Mouse (Mus musculus) liver, postnatal 0 days (tissue): ENCODE results near the gene Thap12. TPM values are rescaled to one million over a fixed set of nuclear protein-coding genes. Genes with fewer than 3 reads are reported as not detected.
A peak's percentile ranks its signal among the peaks of the same experiment; 100 is the strongest.

Experiments used
- ATAC-seq: fragments of 200-750 bp; cut with Nextera tagmentation; 2 replicates; pipeline ENCODE4 v1.8.0; 2017; ENCODE audit warnings: mild to moderate bottlenecking, moderate library complexity
- DNase-seq: peaks from one replicate; pipeline ENCODE4 v3.0.0-alpha.2; 2016
- H3K27ac ChIP-seq: fragments of 300-500 bp; sonication (generic); 2 replicates; pipeline ENCODE4 v1.5.1; 2014; ENCODE audit warnings: antibody characterized with exemption, moderate library complexity, mild to moderate bottlenecking, low read depth
- H3K27me3 ChIP-seq: fragments of 300-500 bp; sonication (generic); 2 replicates; pipeline ENCODE4 v1.6.1; 2014; ENCODE audit warnings: low read length, control low read depth, mixed read lengths; ENCODE audit not compliant: insufficient read depth
- H3K36me3 ChIP-seq: fragments of 300-500 bp; sonication (generic); replicated peaks from 2 replicates; pipeline ENCODE4 v1.6.1; 2014; ENCODE audit warnings: mild to moderate bottlenecking, control low read depth, low read length, moderate library complexity, mixed read lengths; ENCODE audit not compliant: insufficient read depth
- H3K4me1 ChIP-seq: fragments of 300-500 bp; sonication (generic); 2 replicates; pipeline ENCODE4 v1.6.1; 2014; ENCODE audit warnings: antibody characterized with exemption, mild to moderate bottlenecking, control low read depth; ENCODE audit not compliant: insufficient read depth
- H3K4me2 ChIP-seq: fragments of 300-500 bp; sonication (generic); 2 replicates; pipeline ENCODE4 v1.6.1; 2014; ENCODE audit warnings: low read depth, mild to moderate bottlenecking, low read length, moderate library complexity, mixed read lengths
- H3K4me3 ChIP-seq: fragments of 300-500 bp; sonication (generic); 2 replicates; pipeline ENCODE4 v1.5.1; 2014; ENCODE audit warnings: low read depth, low read length
- H3K9ac ChIP-seq: fragments of 300-500 bp; sonication (generic); replicated peaks from 2 replicates; pipeline ENCODE4 v1.6.1; 2014; ENCODE audit warnings: mild to moderate bottlenecking, moderate library complexity
- H3K9me3 ChIP-seq: fragments of 300-500 bp; sonication (generic); 2 replicates; pipeline ENCODE4 v1.6.1; 2016; ENCODE audit warnings: mild to moderate bottlenecking, control low read depth, low read length, mixed read lengths
- CTCF ChIP-seq: sonication (generic); IDR thresholded peaks from 2 replicates; pipeline ENCODE4 v1.5.1; 2016; ENCODE audit warnings: antibody characterized with exemption, low read depth
- EP300 ChIP-seq: IDR thresholded peaks from 2 replicates; pipeline ENCODE4 v1.6.1; 2016; ENCODE audit warnings: antibody characterized with exemption, low read depth, mild to moderate bottlenecking
- WGBS: fragments of 180-500 bp; shearing (Covaris S2); extraction: QIAGEN DNeasy Blood & Tissue Kit; methylation state at CpG from one replicate; pipeline ENCODE4 v1.1.7; 2014; ENCODE audit not compliant: insufficient replicate concordance; 5-methylcytosine and 5-hydroxymethylcytosine counted together
- polyA plus RNA-seq: library from polyadenylated mRNA; unstranded; fragments of >200 nt; fragmentation: Nextera tagmentation; extraction: Ambion mirVana; gene quantifications from 2 replicates; pipeline ENCODE4 v1.2.1, GENCODE M21; 2015

Thap12 gene
- polyA plus RNA-seq, 1 experiment from 2014 or later = 15.7 TPM

GRCm38 (mm10) chr7:98703365-98703881 lies 520 bp downstream of the Thap12 start:
- WGBS = 3% methylated on average over 22 of the region's 38 CpGs
- no peak; the same call in none of the 2 replicates for ATAC-seq
- H3K4me3 ChIP-seq = peak overlapping the region; percentile 79
- no peak for TF ChIP-seq CTCF
- no peak for TF ChIP-seq EP300
- no peaks in the 10 kb centered on the region for H3K36me3 ChIP-seq
- H3K27me3 ChIP-seq = no peaks in the 10 kb centered on the region
- peaks cover 21% of the 10 kb centered on the region for H3K4me1 ChIP-seq
- no peaks in the 10 kb centered on the region for H3K9me3 ChIP-seq
- H3K4me2 ChIP-seq = peak overlapping the region; percentile 95
- H3K9ac ChIP-seq = peak overlapping the region; percentile 88
- H3K27ac ChIP-seq = peak overlapping the region; percentile 89
- DNase-seq = peak; percentile 58

DNA sequence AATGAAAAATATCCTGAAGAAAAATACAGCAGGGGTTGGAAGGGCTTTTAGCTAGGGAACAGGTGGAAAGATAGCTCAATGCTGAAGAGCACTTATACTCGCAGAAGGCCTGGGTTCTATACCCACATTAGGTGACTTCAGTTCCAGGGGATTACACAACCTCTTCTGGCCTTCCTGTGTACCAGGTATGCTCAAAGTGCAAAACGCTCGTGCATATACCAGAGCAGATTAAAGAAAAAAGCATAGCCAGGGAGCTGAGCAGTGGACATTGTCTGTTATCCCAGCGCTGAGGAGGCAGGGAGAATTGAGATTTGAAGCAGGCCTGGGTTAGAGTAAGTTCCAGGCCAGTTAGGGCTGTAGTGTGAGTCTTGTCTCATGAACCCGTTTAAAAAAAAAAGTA lies 1.4 kb downstream of the Thap12 start:
- 31% methylated on average over 5 of the region's 5 CpGs for WGBS
- peak overlapping the region; percentile 79 for H3K4me3 ChIP-seq

DNA sequence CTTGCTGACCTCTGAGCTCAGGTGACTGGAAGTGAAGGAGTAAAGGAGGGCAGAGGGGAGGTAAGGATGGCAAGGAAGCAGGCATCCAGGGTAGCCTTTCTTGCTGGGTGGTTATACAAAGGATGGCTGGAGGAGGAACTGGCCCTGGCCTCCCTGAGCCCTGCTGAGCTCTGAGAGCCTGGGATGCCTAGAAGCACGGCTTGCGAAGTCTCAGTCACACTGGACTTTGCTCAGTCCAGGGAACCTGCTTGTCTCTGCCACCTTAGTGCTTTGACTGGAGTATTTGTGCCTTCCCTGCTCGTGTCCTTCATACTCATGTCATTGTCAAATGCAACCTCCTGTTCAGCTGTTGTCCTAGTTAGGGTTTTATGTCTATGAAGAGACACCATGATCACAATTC lies 10.8 kb downstream of the Thap12 start:
- TF ChIP-seq CTCF = no peak
- no peak for TF ChIP-seq EP300
- no peaks in the 10 kb centered on the region for H3K9me3 ChIP-seq
- no peak for ATAC-seq
- no peak for DNase-seq
- 85% methylated on average over 3 of the region's 3 CpGs for WGBS
- H3K27me3 ChIP-seq = no peaks in the 10 kb centered on the region
- no peak overlapping the region for H3K4me3 ChIP-seq
- H3K27ac ChIP-seq = no peak overlapping the region
- peaks cover 52% of the 10 kb centered on the region for H3K36me3 ChIP-seq
- no peak overlapping the region for H3K4me2 ChIP-seq
- no peaks in the 10 kb centered on the region for H3K4me1 ChIP-seq
- no peak overlapping the region for H3K9ac ChIP-seq

More for the DNA sequence above, 1.4 kb downstream of the Thap12 start:
- H3K27me3 ChIP-seq = no peaks in the 10 kb centered on the region
- H3K4me2 ChIP-seq = peak overlapping the region; percentile 95
- DNase-seq (no peak), ATAC-seq (no peak)
- no peaks in the 10 kb centered on the region for H3K9me3 ChIP-seq
- H3K36me3 ChIP-seq = no peaks in the 10 kb centered on the region
- peaks cover 21% of the 10 kb centered on the region for H3K4me1 ChIP-seq
- H3K27ac ChIP-seq = peak overlapping the region; percentile 89
- no peak for TF ChIP-seq EP300
- TF ChIP-seq CTCF = no peak
- H3K9ac ChIP-seq = peak overlapping the region; percentile 88

- H3K9me3 ChIP-seq = no peaks in the 10 kb centered on the region
- 73% methylated on average over 3 of the region's 3 CpGs for WGBS
- no peak for TF ChIP-seq CTCF
- no peak for TF ChIP-seq EP300
- no peak overlapping the region for H3K27ac ChIP-seq
- H3K36me3 ChIP-seq = peaks cover 35% of the 10 kb centered on the region
- H3K4me1 ChIP-seq = no peaks in the 10 kb centered on the region
- DNase-seq (no peak), ATAC-seq (no peak)
- H3K9ac ChIP-seq = no peak overlapping the region
- no peak overlapping the region for H3K4me3 ChIP-seq
- H3K4me2 ChIP-seq = no peak overlapping the region
- no peaks in the 10 kb centered on the region for H3K27me3 ChIP-seq
Measured at GRCm38 (mm10) chr7:98717438-98717837, 14.5 kb downstream of the Thap12 start.

GRCm38 (mm10) chr7:98719761-98720160 lies 16.9 kb downstream of the Thap12 start:
- H3K27ac ChIP-seq = no peak overlapping the region
- H3K9me3 ChIP-seq = no peaks in the 10 kb centered on the region
- H3K4me1 ChIP-seq = no peaks in the 10 kb centered on the region
- H3K27me3 ChIP-seq = no peaks in the 10 kb centered on the region
- TF ChIP-seq CTCF (no peak), EP300 (no peak)
- H3K9ac ChIP-seq = no peak overlapping the region
- no peak for DNase-seq
- peaks cover 26% of the 10 kb centered on the region for H3K36me3 ChIP-seq
- 79% methylated on average over 3 of the region's 3 CpGs for WGBS
- no peak for ATAC-seq
- no peak overlapping the region for H3K4me2 ChIP-seq
- no peak overlapping the region for H3K4me3 ChIP-seq

- Histone ChIP-seq H3K27me3 (no peaks in the 10 kb centered on the region), H3K36me3 (peaks cover 17% of the 10 kb centered on the region), H3K9ac (no peak overlapping the region), H3K4me2 (no peak overlapping the region), H3K4me1 (no peaks in the 10 kb centered on the region), H3K4me3 (no peak overlapping the region), H3K9me3 (no peaks in the 10 kb centered on the region), H3K27ac (no peak overlapping the region)
- DNase-seq = no peak
- no peak for ATAC-seq
- WGBS = 70% methylated on average over 3 of the region's 3 CpGs
- TF ChIP-seq EP300 (no peak), CTCF (no peak)
Measured at GRCm38 (mm10) chr7:98720731-98721130, 17.8 kb downstream of the Thap12 start.
